Mouse (Mus musculus): ENCODE data around the gene Entpd5. TPM values are rescaled to one million over a fixed set of nuclear protein-coding genes. Genes with fewer than 3 reads are reported as not detected.
A peak's percentile ranks its signal among the peaks of the same experiment; 100 is the strongest.

Gene Entpd5
- polyA plus RNA-seq, 1 experiment from 2014 or later: 9.7 TPM

GRCm38 (mm10) chr12:84442526-84442925 lies 33.7 kb upstream of the Entpd5 start:
- H3K9me3 ChIP-seq (ENCODE audit: control insufficient read depth, low read length): no peaks in the 10 kb centered on the region
- H3K36me3 ChIP-seq (ENCODE audit: control insufficient read depth, insufficient read depth, low read length): no peaks in the 10 kb centered on the region
- ATAC-seq (ENCODE audit: insufficient number of reproducible peaks, low FRiP score, low TSS enrichment, low read depth) (no peak), DNase-seq (ENCODE audit: low spot score) (no peak)
- H3K27me3 ChIP-seq (ENCODE audit: control insufficient read depth, insufficient read depth, low read length): no peaks in the 10 kb centered on the region
- no peak overlapping the region for H3K9ac ChIP-seq (ENCODE audit: low read length)
- no peak overlapping the region for H3K4me3 ChIP-seq (ENCODE audit: low read depth, low read length)
- no peaks in the 10 kb centered on the region for H3K4me1 ChIP-seq (ENCODE audit: control insufficient read depth, insufficient read depth, low read length)
- H3K27ac ChIP-seq (replicated peaks; ENCODE audit: low read depth, low read length): no peak overlapping the region
- WGBS: 73% methylated on average over 4 of the region's 4 CpGs
- no peak overlapping the region for H3K4me2 ChIP-seq (ENCODE audit: low read depth, severe bottlenecking)

- no peaks in the 10 kb centered on the region for H3K9me3 ChIP-seq (ENCODE audit: control insufficient read depth, low read length)
- no peaks in the 10 kb centered on the region for H3K36me3 ChIP-seq (ENCODE audit: control insufficient read depth, insufficient read depth, low read length)
- no peak overlapping the region for H3K4me3 ChIP-seq (ENCODE audit: low read depth, low read length)
- ATAC-seq (ENCODE audit: insufficient number of reproducible peaks, low FRiP score, low TSS enrichment, low read depth): no peak
- no peak overlapping the region for H3K9ac ChIP-seq (ENCODE audit: low read length)
- H3K27ac ChIP-seq (replicated peaks; ENCODE audit: low read depth, low read length): no peak overlapping the region
- H3K4me1 ChIP-seq (ENCODE audit: control insufficient read depth, insufficient read depth, low read length): no peaks in the 10 kb centered on the region
- no peak for DNase-seq (ENCODE audit: low spot score)
- WGBS: 52% methylated on average over 2 of the region's 2 CpGs
- H3K4me2 ChIP-seq (ENCODE audit: low read depth, severe bottlenecking): no peak overlapping the region
- H3K27me3 ChIP-seq (ENCODE audit: control insufficient read depth, insufficient read depth, low read length): no peaks in the 10 kb centered on the region
These were observed 29.9 kb upstream of the Entpd5 start for GRCm38 (mm10) chr12:84438697-84439096.

GRCm38 (mm10) chr12:84429825-84430224 lies 21.0 kb upstream of the Entpd5 start:
- Histone ChIP-seq H3K27ac (replicated peaks; ENCODE audit: low read depth, low read length) (no peak overlapping the region), H3K9me3 (ENCODE audit: control insufficient read depth, low read length) (no peaks in the 10 kb centered on the region), H3K9ac (ENCODE audit: low read length) (no peak overlapping the region), H3K27me3 (ENCODE audit: control insufficient read depth, insufficient read depth, low read length) (no peaks in the 10 kb centered on the region), H3K4me2 (ENCODE audit: low read depth, severe bottlenecking) (no peak overlapping the region), H3K36me3 (ENCODE audit: control insufficient read depth, insufficient read depth, low read length) (no peaks in the 10 kb centered on the region), H3K4me1 (ENCODE audit: control insufficient read depth, insufficient read depth, low read length) (no peaks in the 10 kb centered on the region), H3K4me3 (ENCODE audit: low read depth, low read length) (no peak overlapping the region)
- WGBS: 90% methylated on average over 2 of the region's 2 CpGs
- DNase-seq (ENCODE audit: low spot score) (no peak), ATAC-seq (ENCODE audit: insufficient number of reproducible peaks, low FRiP score, low TSS enrichment, low read depth) (no peak)

GRCm38 (mm10) chr12:84423990-84424389 lies 15.2 kb upstream of the Entpd5 start:
- 59% methylated on average over 3 of the region's 3 CpGs for WGBS
- H3K36me3 ChIP-seq (ENCODE audit: control insufficient read depth, insufficient read depth, low read length): no peaks in the 10 kb centered on the region
- no peak overlapping the region for H3K27ac ChIP-seq (replicated peaks; ENCODE audit: low read depth, low read length)
- no peak for DNase-seq (ENCODE audit: low spot score)
- H3K4me2 ChIP-seq (ENCODE audit: low read depth, severe bottlenecking): no peak overlapping the region
- no peak overlapping the region for H3K9ac ChIP-seq (ENCODE audit: low read length)
- no peak overlapping the region for H3K4me3 ChIP-seq (ENCODE audit: low read depth, low read length)
- H3K27me3 ChIP-seq (ENCODE audit: control insufficient read depth, insufficient read depth, low read length): no peaks in the 10 kb centered on the region
- ATAC-seq (ENCODE audit: insufficient number of reproducible peaks, low FRiP score, low TSS enrichment, low read depth): no peak
- no peaks in the 10 kb centered on the region for H3K9me3 ChIP-seq (ENCODE audit: control insufficient read depth, low read length)
- no peaks in the 10 kb centered on the region for H3K4me1 ChIP-seq (ENCODE audit: control insufficient read depth, insufficient read depth, low read length)

- ATAC-seq (ENCODE audit: insufficient number of reproducible peaks, low FRiP score, low TSS enrichment, low read depth) (no peak), DNase-seq (ENCODE audit: low spot score) (no peak)
- Histone ChIP-seq H3K27ac (replicated peaks; ENCODE audit: low read depth, low read length) (no peak overlapping the region), H3K36me3 (ENCODE audit: control insufficient read depth, insufficient read depth, low read length) (no peaks in the 10 kb centered on the region), H3K9ac (ENCODE audit: low read length) (peak overlapping the region; percentile 70), H3K27me3 (ENCODE audit: control insufficient read depth, insufficient read depth, low read length) (no peaks in the 10 kb centered on the region), H3K4me1 (ENCODE audit: control insufficient read depth, insufficient read depth, low read length) (no peaks in the 10 kb centered on the region), H3K4me2 (ENCODE audit: low read depth, severe bottlenecking) (peak overlapping the region; percentile 66), H3K9me3 (ENCODE audit: control insufficient read depth, low read length) (no peaks in the 10 kb centered on the region; the same call in 1 of the 2 replicates), H3K4me3 (ENCODE audit: low read depth, low read length) (peak overlapping the region; percentile 50)
- 34% methylated on average over 18 of the region's 18 CpGs for WGBS
These were observed 8.7 kb upstream of the Entpd5 start for GRCm38 (mm10) chr12:84417605-84417922.

- Histone ChIP-seq H3K36me3 (ENCODE audit: control insufficient read depth, insufficient read depth, low read length) (no peaks in the 10 kb centered on the region), H3K9me3 (ENCODE audit: control insufficient read depth, low read length) (no peaks in the 10 kb centered on the region; the same call in 1 of the 2 replicates), H3K4me2 (ENCODE audit: low read depth, severe bottlenecking) (peak within 1 kb of the TSS; percentile 66), H3K4me3 (ENCODE audit: low read depth, low read length) (peak within 1 kb of the TSS; percentile 50), H3K27me3 (ENCODE audit: control insufficient read depth, insufficient read depth, low read length) (no peaks in the 10 kb centered on the region), H3K27ac (replicated peaks; ENCODE audit: low read depth, low read length) (no peak within 1 kb of the TSS), H3K4me1 (ENCODE audit: control insufficient read depth, insufficient read depth, low read length) (no peaks in the 10 kb centered on the region), H3K9ac (ENCODE audit: low read length) (peak within 1 kb of the TSS; percentile 70)
- 3% methylated on average over 50 of the region's 50 CpGs for WGBS
- ATAC-seq (ENCODE audit: insufficient number of reproducible peaks, low FRiP score, low TSS enrichment, low read depth) (peak; percentile 82; the same call in 1 of the 2 replicates), DNase-seq (ENCODE audit: low spot score) (peak; percentile 86)
These were observed 8.2 kb upstream of the Entpd5 start, which contains the start of gene Rnf113a2 for GRCm38 (mm10) chr12:84416834-84417604. TSS of gene Rnf113a2 (plus strand) at chr12:84417196.

DNA sequence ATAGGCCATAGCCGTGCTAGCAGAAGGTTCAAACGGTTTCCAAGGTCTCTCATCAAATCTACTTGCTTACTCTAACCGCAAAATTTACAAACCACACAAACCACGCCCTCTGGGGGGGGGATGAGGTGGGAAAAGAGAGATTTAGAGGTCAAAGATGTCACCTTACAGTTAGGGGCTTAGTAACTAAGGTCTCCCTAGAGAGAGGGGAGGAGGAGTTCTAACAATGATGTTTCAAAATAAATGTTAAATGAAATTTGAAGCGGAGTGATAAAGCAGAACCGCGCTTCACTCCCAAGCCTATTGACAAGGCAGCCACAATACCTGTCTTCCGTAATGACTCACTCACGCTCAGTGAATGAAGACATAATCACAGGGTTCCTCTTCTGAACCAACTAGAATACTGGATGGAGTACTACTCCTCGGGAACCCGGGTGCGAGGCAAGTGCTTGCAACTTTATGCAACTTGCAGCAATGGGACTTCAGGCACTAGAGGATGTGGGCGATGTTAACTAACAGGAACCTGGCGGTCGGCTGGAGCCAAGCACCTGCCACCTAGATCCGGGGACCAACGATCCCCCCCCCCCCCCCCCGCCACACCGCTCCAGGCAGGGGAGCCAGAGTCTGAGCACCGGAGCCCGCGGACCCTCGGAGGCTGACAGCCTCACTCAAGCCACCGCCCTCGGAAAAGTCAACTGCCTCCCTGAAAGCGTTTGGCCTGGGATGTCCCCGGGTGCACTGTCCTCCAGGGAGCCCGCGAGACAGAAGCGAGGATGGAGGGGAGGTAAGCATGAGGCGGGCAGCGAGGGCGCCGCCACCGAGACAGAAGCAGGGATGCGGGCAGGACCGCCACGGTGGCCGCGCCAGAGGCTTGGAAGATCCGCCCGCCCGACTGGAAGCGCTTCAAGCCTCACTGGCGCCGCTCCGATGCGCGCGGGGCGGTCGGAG lies 683 bp downstream of the Entpd5 start:
- Histone ChIP-seq H3K9me3 (ENCODE audit: control insufficient read depth, low read length) (no peaks in the 10 kb centered on the region), H3K9ac (ENCODE audit: low read length) (peak overlapping the region; percentile 79), H3K4me2 (ENCODE audit: low read depth, severe bottlenecking) (peak overlapping the region; percentile 95), H3K27me3 (ENCODE audit: control insufficient read depth, insufficient read depth, low read length) (no peaks in the 10 kb centered on the region), H3K4me3 (ENCODE audit: low read depth, low read length) (peak overlapping the region; percentile 69), H3K36me3 (ENCODE audit: control insufficient read depth, insufficient read depth, low read length) (no peaks in the 10 kb centered on the region), H3K27ac (replicated peaks; ENCODE audit: low read depth, low read length) (no peak overlapping the region), H3K4me1 (ENCODE audit: control insufficient read depth, insufficient read depth, low read length) (no peaks in the 10 kb centered on the region; the same call in 1 of the 2 replicates)
- WGBS: 2% methylated on average over 46 of the region's 52 CpGs
- peak; percentile 50 for DNase-seq (ENCODE audit: low spot score)
- peak; percentile 42 for ATAC-seq (ENCODE audit: insufficient number of reproducible peaks, low FRiP score, low TSS enrichment, low read depth)

- no peaks in the 10 kb centered on the region for H3K9me3 ChIP-seq (ENCODE audit: control insufficient read depth, low read length)
- no peak overlapping the region for H3K27ac ChIP-seq (replicated peaks; ENCODE audit: low read depth, low read length)
- H3K4me1 ChIP-seq (ENCODE audit: control insufficient read depth, insufficient read depth, low read length): no peaks in the 10 kb centered on the region; the same call in 1 of the 2 replicates
- WGBS: 51% methylated on average over 4 of the region's 4 CpGs
- no peak overlapping the region for H3K4me3 ChIP-seq (ENCODE audit: low read depth, low read length)
- no peak for ATAC-seq (ENCODE audit: insufficient number of reproducible peaks, low FRiP score, low TSS enrichment, low read depth)
- no peak overlapping the region for H3K9ac ChIP-seq (ENCODE audit: low read length)
- no peak for DNase-seq (ENCODE audit: low spot score)
- H3K36me3 ChIP-seq (ENCODE audit: control insufficient read depth, insufficient read depth, low read length): no peaks in the 10 kb centered on the region
- H3K4me2 ChIP-seq (ENCODE audit: low read depth, severe bottlenecking): no peak overlapping the region
- no peaks in the 10 kb centered on the region for H3K27me3 ChIP-seq (ENCODE audit: control insufficient read depth, insufficient read depth, low read length)
These were observed 1.6 kb downstream of the Entpd5 start for GRCm38 (mm10) chr12:84407259-84407658.

Measured in limb, embryonic 11.5 days (tissue).